In the genomic region with DNA sequence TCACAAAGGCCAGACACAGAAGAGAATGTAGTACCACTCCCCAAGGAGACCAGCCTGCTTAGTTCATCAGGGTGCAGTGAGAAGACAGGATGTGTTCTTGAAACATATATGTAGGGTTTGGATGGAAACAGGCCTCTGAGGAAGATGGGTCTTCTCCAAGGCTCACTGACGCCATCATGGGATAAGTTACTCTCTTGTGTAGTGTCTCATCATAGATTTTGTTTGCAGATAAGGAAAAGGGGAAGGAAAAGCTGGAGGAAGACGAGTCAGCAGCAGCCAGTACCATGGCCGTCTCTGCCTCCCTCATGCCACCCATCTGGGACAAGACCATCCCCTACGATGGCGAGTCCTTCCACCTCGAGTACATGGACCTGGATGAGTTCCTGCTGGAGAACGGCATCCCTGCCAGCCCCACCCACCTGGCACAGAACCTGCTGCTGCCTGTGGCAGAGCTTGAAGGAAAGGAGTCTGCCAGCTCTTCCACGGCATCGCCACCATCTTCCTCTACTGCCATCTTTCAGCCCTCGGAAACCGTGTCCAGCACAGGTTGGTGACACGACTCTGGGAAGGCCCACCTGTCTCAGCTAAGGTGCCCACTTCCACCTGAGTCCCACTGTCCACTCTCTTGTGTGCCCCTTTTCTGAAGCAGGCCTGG, we compare ENCODE assay signal across 16 mouse cellular contexts. TPM values are rescaled to one million over a fixed set of nuclear protein-coding genes. Genes with fewer than 3 reads are reported as not detected.
DNase-seq lines count a peak whose midpoint lies in the region; ATAC-seq lines count a peak whose summit lies in the region.
"Had no signal": no experiment of that assay in that cellular context is flagged by ENCODE, and none has a peak within 500 bp of the region (broad histone marks: within the 10 kb centered on the region; RNA-seq: fewer than 3 reads in every experiment).

No protein-coding gene starts in this region.

- 0 out of 2 replicates have a peak overlapping the region, but pooled peaks have one; percentile 19 for H3K9ac ChIP-seq in hindbrain, embryonic 13.5 days
- H3K9ac ChIP-seq in hindbrain, embryonic 14.5 days = no peak overlapping the region
- no peak overlapping the region for H3K9ac ChIP-seq in midbrain, embryonic 11.5 days (ENCODE audit: low read length)
- no peak overlapping the region for H3K9ac ChIP-seq in midbrain, embryonic 13.5 days (replicated peaks)
- H3K9ac ChIP-seq: heart, embryonic 13.5 days; liver, embryonic 14.5 days; neural tube, embryonic 15.5 days had no signal

- H3K4me3 ChIP-seq in hindbrain, embryonic 13.5 days = no peak overlapping the region
- H3K4me3 ChIP-seq in hindbrain, embryonic 14.5 days (replicated peaks; ENCODE audit: low read length) = no peak overlapping the region
- H3K4me3 ChIP-seq in midbrain, embryonic 11.5 days (ENCODE audit: low read depth, low read length) = no peak overlapping the region
- H3K4me3 ChIP-seq in midbrain, embryonic 13.5 days (replicated peaks) = no peak overlapping the region
- no peak overlapping the region for H3K4me3 ChIP-seq in limb, embryonic 10.5 days
- H3K4me3 ChIP-seq: erythroblast, embryonic 14.5 days; heart, embryonic 13.5 days; midbrain, embryonic 10.5 days; neural tube, embryonic 15.5 days had no signal

- DNase-seq in adrenal gland, postnatal 14 days = peak; percentile 52
- no peak for DNase-seq in adrenal gland, adult 18-20 months (ENCODE audit: low spot score in 2 of 2)
- DNase-seq in hindbrain, embryonic 14.5 days (ENCODE audit: low spot score) = no peak
- DNase-seq in midbrain, embryonic 11.5 days (ENCODE audit: low spot score, missing footprints) = peak; percentile 19
- no peak for DNase-seq in retina, postnatal 1 day
- DNase-seq in limb, embryonic 10.5 days (ENCODE audit: low spot score) = no peak
- DNase-seq: kidney, postnatal 14 days; lung, postnatal 10 days; thymus, adult 2 months had no signal

- no peaks in the 10 kb centered on the region for H3K9me3 ChIP-seq in hindbrain, embryonic 13.5 days
- no peaks in the 10 kb centered on the region for H3K9me3 ChIP-seq in hindbrain, embryonic 14.5 days (ENCODE audit: control insufficient read depth, low read length)
- no peaks in the 10 kb centered on the region for H3K9me3 ChIP-seq in midbrain, embryonic 11.5 days (ENCODE audit: control insufficient read depth, low read length)
- H3K9me3 ChIP-seq in midbrain, embryonic 13.5 days = no peaks in the 10 kb centered on the region
- no peaks in the 10 kb centered on the region for H3K9me3 ChIP-seq in limb, embryonic 10.5 days (replicated peaks)
- H3K9me3 ChIP-seq: heart, embryonic 13.5 days; midbrain, embryonic 10.5 days; neural tube, embryonic 15.5 days had no signal

- no peaks in the 10 kb centered on the region for H3K27me3 ChIP-seq in hindbrain, embryonic 13.5 days
- H3K27me3 ChIP-seq in hindbrain, embryonic 14.5 days (ENCODE audit: control insufficient read depth, insufficient read depth, low read length) = no peaks in the 10 kb centered on the region
- H3K27me3 ChIP-seq in midbrain, embryonic 11.5 days (ENCODE audit: control insufficient read depth, insufficient read depth, low read length) = no peaks in the 10 kb centered on the region
- H3K27me3 ChIP-seq in midbrain, embryonic 13.5 days = no peaks in the 10 kb centered on the region
- H3K27me3 ChIP-seq in limb, embryonic 10.5 days (ENCODE audit: low read depth, poor library complexity, severe bottlenecking) = no peaks in the 10 kb centered on the region
- H3K27me3 ChIP-seq: heart, embryonic 13.5 days; neural tube, embryonic 15.5 days had no signal

- H3K4me1 ChIP-seq in hindbrain, embryonic 13.5 days (replicated peaks) = peaks cover 38% of the 10 kb centered on the region
- peaks cover 22% of the 10 kb centered on the region for H3K4me1 ChIP-seq in hindbrain, embryonic 14.5 days (replicated peaks; ENCODE audit: control insufficient read depth, insufficient read depth, low read length)
- H3K4me1 ChIP-seq in midbrain, embryonic 11.5 days (ENCODE audit: control insufficient read depth, insufficient read depth, low read length) = peaks cover 20% of the 10 kb centered on the region
- peaks cover 37% of the 10 kb centered on the region for H3K4me1 ChIP-seq in midbrain, embryonic 13.5 days (replicated peaks)
- H3K4me1 ChIP-seq in limb, embryonic 10.5 days = peaks cover 33% of the 10 kb centered on the region

- ATAC-seq in hindbrain, embryonic 13.5 days (ENCODE audit: low FRiP score) = no peak
- no peak for ATAC-seq in hindbrain, embryonic 14.5 days (ENCODE audit: low FRiP score)
- no peak for ATAC-seq in midbrain, embryonic 11.5 days (ENCODE audit: low FRiP score)
- no peak for ATAC-seq in midbrain, embryonic 13.5 days

- no peak overlapping the region for H3K4me2 ChIP-seq in hindbrain, embryonic 13.5 days
- H3K4me2 ChIP-seq in hindbrain, embryonic 14.5 days (replicated peaks) = no peak overlapping the region
- no peak overlapping the region for H3K4me2 ChIP-seq in midbrain, embryonic 11.5 days
- H3K4me2 ChIP-seq in midbrain, embryonic 13.5 days (replicated peaks) = no peak overlapping the region
- H3K4me2 ChIP-seq: heart, embryonic 13.5 days; neural tube, embryonic 15.5 days had no signal

- peaks cover 51% of the 10 kb centered on the region for H3K36me3 ChIP-seq in hindbrain, embryonic 13.5 days
- peaks cover 49% of the 10 kb centered on the region for H3K36me3 ChIP-seq in hindbrain, embryonic 14.5 days (replicated peaks; ENCODE audit: control insufficient read depth, insufficient read depth)
- H3K36me3 ChIP-seq in midbrain, embryonic 11.5 days (ENCODE audit: control insufficient read depth, insufficient read depth, low read length) = peaks cover 5% of the 10 kb centered on the region; the same call in 1 of the 2 replicates
- peaks cover 50% of the 10 kb centered on the region for H3K36me3 ChIP-seq in midbrain, embryonic 13.5 days
- H3K36me3 ChIP-seq in limb, embryonic 10.5 days = peaks cover 50% of the 10 kb centered on the region

- WGBS in hindbrain, embryonic 13.5 days = 91% methylated on average over 12 of the region's 12 CpGs
- 88% methylated on average over 12 of the region's 12 CpGs for WGBS in hindbrain, embryonic 14.5 days
- 90% methylated on average over 12 of the region's 12 CpGs for WGBS in midbrain, embryonic 11.5 days
- WGBS in midbrain, embryonic 13.5 days = 91% methylated on average over 12 of the region's 12 CpGs
- 92% methylated on average over 12 of the region's 12 CpGs for WGBS in limb, embryonic 10.5 days

- no peak overlapping the region for H3K27ac ChIP-seq in hindbrain, embryonic 13.5 days
- no peak overlapping the region for H3K27ac ChIP-seq in hindbrain, embryonic 14.5 days
- no peak overlapping the region for H3K27ac ChIP-seq in midbrain, embryonic 11.5 days (ENCODE audit: low read depth, low read length)
- no peak overlapping the region for H3K27ac ChIP-seq in midbrain, embryonic 13.5 days
- H3K27ac ChIP-seq in limb, embryonic 10.5 days = no peak overlapping the region
- H3K27ac ChIP-seq: heart, embryonic 13.5 days; liver, embryonic 14.5 days; midbrain, embryonic 10.5 days; neural tube, embryonic 15.5 days had no signal

RNA-seq across cellular contexts. Expression of a gene that starts 12.6 kb away (rescaled TPM):
- 71.4 and 98.5 TPM in 2 replicates for total RNA-seq in adrenal gland, postnatal 14 days (2021)
- 10 to 100 TPM; 45.0 to 46.9 TPM for total RNA-seq in adrenal gland, adult 18-20 months (2021)
- polyA plus RNA-seq in hindbrain, embryonic 13.5 days (2015; fragmentation: Nextera tagmentation; extraction: Ambion mirVana) = 22.3 and 22.4 TPM in 2 replicates
- 16.8 and 18.7 TPM in 2 replicates for polyA plus RNA-seq in hindbrain, embryonic 14.5 days (2014; fragmentation: Nextera tagmentation; extraction: Ambion mirVana)
- 11.0 and 12.9 TPM in 2 replicates for polyA plus RNA-seq in midbrain, embryonic 11.5 days (2014; fragmentation: Nextera tagmentation; extraction: Ambion mirVana)
- 21.5 and 23.3 TPM in 2 replicates for polyA plus RNA-seq in midbrain, embryonic 13.5 days (2015; fragmentation: Nextera tagmentation; extraction: Ambion mirVana)
- polyA plus RNA-seq in limb, embryonic 10.5 days (2016; fragmentation: Nextera tagmentation; extraction: Ambion mirVana) = 13.4 and 16.5 TPM in 2 replicates

RNA-seq across cellular contexts. Expression of a gene that starts 43.8 kb away (rescaled TPM):
- total RNA-seq in adrenal gland, postnatal 14 days (2021) = 124 and 147 TPM in 2 replicates
- 100 to 1,000 TPM; 103 to 121 TPM for total RNA-seq in adrenal gland, adult 18-20 months (2021)
- 15.6 and 15.7 TPM in 2 replicates for polyA plus RNA-seq in hindbrain, embryonic 13.5 days (2015; fragmentation: Nextera tagmentation; extraction: Ambion mirVana)
- polyA plus RNA-seq in hindbrain, embryonic 14.5 days (2014; fragmentation: Nextera tagmentation; extraction: Ambion mirVana) = 13.4 and 14.9 TPM in 2 replicates
- 10.4 and 12.9 TPM in 2 replicates for polyA plus RNA-seq in midbrain, embryonic 11.5 days (2014; fragmentation: Nextera tagmentation; extraction: Ambion mirVana)
- 16.2 and 17.7 TPM in 2 replicates for polyA plus RNA-seq in midbrain, embryonic 13.5 days (2015; fragmentation: Nextera tagmentation; extraction: Ambion mirVana)
- polyA plus RNA-seq in limb, embryonic 10.5 days (2016; fragmentation: Nextera tagmentation; extraction: Ambion mirVana) = 18.3 and 19.8 TPM in 2 replicates

RNA-seq across cellular contexts. Expression of a gene that starts 56.9 kb away (rescaled TPM):
- 63.4 and 65.5 TPM in 2 replicates for total RNA-seq in adrenal gland, postnatal 14 days (2021)
- 10 to 100 TPM; 54.3 to 55.6 TPM for total RNA-seq in adrenal gland, adult 18-20 months (2021)
- 123 and 125 TPM in 2 replicates for polyA plus RNA-seq in hindbrain, embryonic 13.5 days (2015; fragmentation: Nextera tagmentation; extraction: Ambion mirVana)
- polyA plus RNA-seq in hindbrain, embryonic 14.5 days (2014; fragmentation: Nextera tagmentation; extraction: Ambion mirVana) = 117 and 130 TPM in 2 replicates
- polyA plus RNA-seq in midbrain, embryonic 11.5 days (2014; fragmentation: Nextera tagmentation; extraction: Ambion mirVana) = 179 and 197 TPM in 2 replicates
- 136 and 149 TPM in 2 replicates for polyA plus RNA-seq in midbrain, embryonic 13.5 days (2015; fragmentation: Nextera tagmentation; extraction: Ambion mirVana)
- polyA plus RNA-seq in limb, embryonic 10.5 days (2016; fragmentation: Nextera tagmentation; extraction: Ambion mirVana) = 256 and 300 TPM in 2 replicates

RNA-seq across cellular contexts. Expression of a gene that starts 57.3 kb away (rescaled TPM):
- 2,377 and 2,604 TPM in 2 replicates for total RNA-seq in adrenal gland, postnatal 14 days (2021)
- total RNA-seq in adrenal gland, adult 18-20 months (2021) = 1,000 to 10,000 TPM in 1 of 2 experiments, 100 to 1,000 TPM in 1; 791 to 1,455 TPM
- 237 and 248 TPM in 2 replicates for polyA plus RNA-seq in hindbrain, embryonic 13.5 days (2015; fragmentation: Nextera tagmentation; extraction: Ambion mirVana)
- 252 and 281 TPM in 2 replicates for polyA plus RNA-seq in hindbrain, embryonic 14.5 days (2014; fragmentation: Nextera tagmentation; extraction: Ambion mirVana)
- 155 and 165 TPM in 2 replicates for polyA plus RNA-seq in midbrain, embryonic 11.5 days (2014; fragmentation: Nextera tagmentation; extraction: Ambion mirVana)
- 220 and 221 TPM in 2 replicates for polyA plus RNA-seq in midbrain, embryonic 13.5 days (2015; fragmentation: Nextera tagmentation; extraction: Ambion mirVana)
- polyA plus RNA-seq in limb, embryonic 10.5 days (2016; fragmentation: Nextera tagmentation; extraction: Ambion mirVana) = 170 and 172 TPM in 2 replicates

Comparison
In these comparisons a context has a peak if more than half of its experiments do, and no peak if none do; other contexts are left out.
1. DNase-seq: peak in adrenal gland, postnatal 14 days (single experiment) and midbrain, embryonic 11.5 days (single experiment); none in adrenal gland, adult 18-20 months (0 of 2), hindbrain, embryonic 14.5 days (single experiment), retina, postnatal 1 day (single experiment) and limb, embryonic 10.5 days (single experiment).